Mouse (Mus musculus) right cerebral cortex, adult 18-20 months (tissue): Measurements from ENCODE around the gene Gm8994.
A peak's percentile ranks its signal among the peaks of the same experiment; 100 is the strongest.

Experiments
- DNase-seq: peaks from one replicate; pipeline ENCODE4 v3.0.0; 2022; ENCODE audit warnings: mixed read lengths

The Gm8994 gene

GRCm38 (mm10) chr6:136364008-136364407 is 36.7 kb downstream of the Gm8994 start:
- no peak for DNase-seq

- DNase-seq = peak; percentile 63
Observed at GRCm38 (mm10) chr6:136364430-136365098, 37.2 kb downstream of the Gm8994 start.

DNA sequence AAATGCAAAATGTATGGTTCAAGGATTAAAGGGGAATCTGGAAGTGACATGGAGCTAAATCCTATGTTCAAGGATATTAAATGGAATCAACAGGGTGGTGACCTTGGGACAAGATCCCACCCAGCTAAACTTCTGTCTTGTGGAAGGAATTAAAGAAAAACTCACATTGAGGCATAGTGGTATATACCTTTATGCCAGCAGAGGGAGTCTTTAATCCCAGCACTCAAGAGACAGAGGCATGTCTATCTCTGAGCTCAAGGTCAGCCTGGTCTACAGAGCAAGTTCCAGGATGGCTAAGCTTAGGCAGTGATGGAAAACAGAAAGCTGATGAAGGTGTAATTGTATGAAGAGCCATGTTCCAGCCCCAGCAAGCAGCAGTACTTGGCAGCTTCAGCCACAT is 48.8 kb downstream of the Gm8994 start:
- DNase-seq = no peak
